Mouse (Mus musculus): ENCODE results near the gene Ambp.

Ambp gene

GRCm38 (mm10) chr4:63154699-63155098 is at the start of gene Ambp:
TSS of gene Ambp (minus strand) at chr4:63154799.
- DNase-seq (ENCODE audit: low spot score): no peak

- DNase-seq (ENCODE audit: low spot score): no peak
Observed at GRCm38 (mm10) chr4:63203874-63204273, 49.3 kb upstream of the Ambp start.

- no peak for DNase-seq (ENCODE audit: low spot score)
Observed at GRCm38 (mm10) chr4:63199366-63199765, 44.8 kb upstream of the Ambp start.

- no peak for DNase-seq (ENCODE audit: low spot score)
Observed at GRCm38 (mm10) chr4:63194366-63194765, 39.8 kb upstream of the Ambp start.

- no peak for DNase-seq (ENCODE audit: low spot score)
Observed at GRCm38 (mm10) chr4:63191641-63192040, 37.0 kb upstream of the Ambp start.

- no peak for DNase-seq (ENCODE audit: low spot score)
Observed at GRCm38 (mm10) chr4:63186281-63186870, 31.8 kb upstream of the Ambp start.

GRCm38 (mm10) chr4:63181556-63181955 is 27.0 kb upstream of the Ambp start:
- DNase-seq (ENCODE audit: low spot score): peak; percentile 21

- DNase-seq (ENCODE audit: low spot score): no peak
Observed at GRCm38 (mm10) chr4:63171969-63172685, 17.5 kb upstream of the Ambp start, which contains the start of gene Kif12. TSS of gene Kif12 (minus strand) at chr4:63172131.

GRCm38 (mm10) chr4:63171122-63171521 is 16.5 kb upstream of the Ambp start:
- no peak for DNase-seq (ENCODE audit: low spot score)

- DNase-seq (ENCODE audit: low spot score): no peak
Observed at GRCm38 (mm10) chr4:63170061-63170460, 15.5 kb upstream of the Ambp start.

GRCm38 (mm10) chr4:63166323-63166722 is 11.7 kb upstream of the Ambp start:
- DNase-seq (ENCODE audit: low spot score): no peak

- DNase-seq (ENCODE audit: low spot score): no peak
Observed at GRCm38 (mm10) chr4:63165636-63166035, 11.0 kb upstream of the Ambp start.

- DNase-seq (ENCODE audit: low spot score): peak; percentile 62
Observed at GRCm38 (mm10) chr4:63158961-63159592, 4.5 kb upstream of the Ambp start.

GRCm38 (mm10) chr4:63158192-63158591 is 3.6 kb upstream of the Ambp start:
- DNase-seq (ENCODE audit: low spot score): no peak

GRCm38 (mm10) chr4:63156726-63157634 is 2.4 kb upstream of the Ambp start:
- no peak for DNase-seq (ENCODE audit: low spot score)

GRCm38 (mm10) chr4:63155596-63155995 is 997 bp upstream of the Ambp start:
- DNase-seq (ENCODE audit: low spot score): no peak

GRCm38 (mm10) chr4:63154028-63154427 is 571 bp downstream of the Ambp start:
- no peak for DNase-seq (ENCODE audit: low spot score)

GRCm38 (mm10) chr4:63151127-63151526 is 3.5 kb downstream of the Ambp start:
- DNase-seq (ENCODE audit: low spot score): peak; percentile 1

GRCm38 (mm10) chr4:63147268-63147667 is 7.3 kb downstream of the Ambp start:
- no peak for DNase-seq (ENCODE audit: low spot score)

GRCm38 (mm10) chr4:63129891-63130624 is 24.5 kb downstream of the Ambp start:
- no peak for DNase-seq (ENCODE audit: low spot score)

- DNase-seq (ENCODE audit: low spot score): no peak
Observed at GRCm38 (mm10) chr4:63124861-63125466, 29.6 kb downstream of the Ambp start.
